Mouse (Mus musculus): Measurements from ENCODE around the gene Cryaa. TPM values are rescaled to one million over a fixed set of nuclear protein-coding genes. Genes with fewer than 3 reads are reported as not detected.

Cryaa gene
- not detected for polyA plus RNA-seq (2014; fragmentation: Illumina TruSeq; extraction: RNeasy Lipid Tissue Mini Kit (QIAGEN cat#74804); ENCODE audit: low read depth, low replicate concordance)

DNA sequence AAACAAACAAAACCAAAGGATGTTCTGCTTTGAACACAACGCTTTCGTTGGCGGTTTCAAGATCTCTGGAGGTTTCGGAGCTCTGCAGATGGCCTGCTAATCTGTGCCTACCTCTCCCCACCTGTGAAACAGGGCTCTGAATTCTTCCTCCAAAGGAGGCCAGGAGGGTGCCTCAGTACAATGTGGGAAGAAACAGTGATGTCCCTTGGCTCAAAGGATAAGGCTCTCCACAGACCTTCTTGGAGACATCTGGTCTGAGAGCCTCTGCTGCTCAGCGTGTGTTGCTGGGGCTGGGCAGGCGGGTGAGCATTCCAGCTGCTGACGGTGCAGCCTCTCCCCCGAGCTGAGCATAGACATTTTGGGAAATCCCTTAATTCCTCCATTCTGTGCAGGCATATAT is at the start of gene Cryaa:
Gene Cryaa, plus strand, starts transcription at position 301 of the 400 bp plus-strand sequence.

DNA sequence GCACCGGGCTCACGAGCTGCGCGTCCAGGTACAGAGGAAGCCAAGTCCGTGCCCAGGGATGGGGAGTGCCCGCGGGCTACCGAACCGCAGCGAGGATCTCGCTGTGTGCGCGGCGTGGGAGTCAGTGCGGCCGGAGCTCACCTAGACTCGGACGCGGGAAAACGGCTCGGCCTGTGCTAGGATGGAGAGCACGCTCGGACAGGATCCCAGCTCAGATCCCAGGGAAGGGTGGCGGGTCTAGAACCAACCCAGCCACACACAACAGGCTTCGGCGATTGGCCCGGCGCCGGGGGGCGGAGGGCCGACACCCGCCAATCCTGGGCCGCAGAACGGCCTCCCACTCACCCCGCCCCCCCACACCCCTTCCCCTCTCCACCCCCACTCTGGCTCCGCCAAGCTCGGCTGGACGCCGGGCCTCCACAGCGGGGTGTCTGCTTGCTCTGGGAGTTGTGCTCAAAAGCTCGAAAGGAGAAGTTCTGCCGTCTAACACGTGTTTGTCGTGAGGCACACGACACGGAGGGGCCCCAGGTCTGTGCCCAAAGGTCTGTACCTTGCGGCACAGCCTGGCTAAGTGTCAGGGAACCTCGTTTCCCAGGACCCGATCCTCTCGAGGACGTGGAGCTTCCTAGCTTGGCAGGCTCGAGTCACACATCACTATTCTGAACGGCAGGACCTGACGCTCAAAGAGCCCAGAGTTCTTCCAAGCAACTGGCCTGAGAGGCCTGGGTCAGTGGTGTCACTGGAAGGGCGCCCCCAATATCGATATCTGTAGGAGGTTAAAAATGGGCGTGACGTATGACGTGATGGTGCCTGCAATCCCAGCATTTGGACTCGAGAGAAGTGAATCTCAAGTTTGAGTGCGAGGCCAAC is 40.4 kb upstream of the Cryaa start, which contains the start of gene Cbs:
Gene Cbs, minus strand, starts transcription at position 297 of the 870 bp plus-strand sequence.

DNA sequence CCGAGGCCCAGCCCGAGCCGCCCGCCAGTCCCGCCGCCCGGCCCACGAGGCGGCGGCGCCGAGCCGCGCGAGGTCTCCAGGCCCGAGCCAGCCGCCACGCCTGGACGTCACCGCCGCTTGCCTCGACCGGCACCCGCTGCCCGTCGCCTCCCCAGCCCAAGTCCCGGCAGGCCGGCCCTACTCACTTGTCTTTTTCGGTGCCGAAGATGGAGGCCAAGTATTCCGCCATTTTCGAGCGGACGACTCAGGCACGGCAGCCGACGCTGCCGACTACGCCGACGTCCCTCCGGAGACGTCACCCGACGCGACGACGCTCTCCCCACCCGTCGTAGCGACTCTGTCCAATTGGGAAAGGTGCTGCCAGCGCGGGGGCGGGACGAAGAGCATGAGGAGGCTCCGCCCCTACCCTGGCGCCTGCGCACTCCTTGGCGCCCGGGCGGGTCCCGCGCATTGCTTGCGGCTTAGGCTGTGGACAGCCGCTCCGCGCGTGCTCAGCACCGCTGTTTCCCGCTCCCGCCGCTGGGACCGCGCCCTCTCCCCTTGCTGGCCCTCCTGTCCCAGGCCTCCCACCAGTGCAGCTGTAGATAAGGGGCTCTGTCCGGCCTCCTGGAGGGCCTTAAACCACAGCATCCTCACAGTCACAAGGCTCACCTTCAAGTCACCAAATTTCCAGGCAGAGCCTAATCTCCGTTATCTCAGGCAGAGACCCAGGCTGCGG is 19.0 kb upstream of the Cryaa start, which contains the start of gene U2af1:
Gene U2af1, minus strand, starts transcription at position 425 of the 718 bp plus-strand sequence.

Other genes with a start within 250 kb of the Cryaa start
- 2.8 TPM for gene Wdr4, start 157.8 kb upstream of the Cryaa start, polyA plus RNA-seq (2014; fragmentation: Illumina TruSeq; extraction: RNeasy Lipid Tissue Mini Kit (QIAGEN cat#74804); ENCODE audit: low read depth, low replicate concordance)
- 49.6 TPM for gene Ndufv3, start 157.7 kb upstream of the Cryaa start, polyA plus RNA-seq (2014; fragmentation: Illumina TruSeq; extraction: RNeasy Lipid Tissue Mini Kit (QIAGEN cat#74804); ENCODE audit: low read depth, low replicate concordance)
- 6.0 TPM for gene Pknox1, start 113.1 kb upstream of the Cryaa start, polyA plus RNA-seq (2014; fragmentation: Illumina TruSeq; extraction: RNeasy Lipid Tissue Mini Kit (QIAGEN cat#74804); ENCODE audit: low read depth, low replicate concordance)
- gene Cbs, start 40.6 kb upstream of the Cryaa start, polyA plus RNA-seq (2014; fragmentation: Illumina TruSeq; extraction: RNeasy Lipid Tissue Mini Kit (QIAGEN cat#74804); ENCODE audit: low read depth, low replicate concordance): 13.8 TPM
- 46.7 TPM for gene U2af1, start 18.9 kb upstream of the Cryaa start, polyA plus RNA-seq (2014; fragmentation: Illumina TruSeq; extraction: RNeasy Lipid Tissue Mini Kit (QIAGEN cat#74804); ENCODE audit: low read depth, low replicate concordance)
- 8.1 TPM for gene Sik1, start 178.0 kb downstream of the Cryaa start, polyA plus RNA-seq (2014; fragmentation: Illumina TruSeq; extraction: RNeasy Lipid Tissue Mini Kit (QIAGEN cat#74804); ENCODE audit: low read depth, low replicate concordance)